Mouse (Mus musculus): Measurements from ENCODE around the gene Slc25a44. TPM values are rescaled to one million over a fixed set of nuclear protein-coding genes. Genes with fewer than 3 reads are reported as not detected.
"Not testable (repeated sequence)": the region's sequence is repeated elsewhere in the genome, so short reads cannot be mapped to it uniquely, and the experiment has no call there.

Gene Slc25a44
- total RNA-seq, 2 experiments from 2014 or later, result 69.6 to 71.3 TPM

GRCm38 (mm10) chr3:88422020-88422720, 2.8 kb downstream of the Slc25a44 start:
- peak in 1 of 2 experiments; percentile 75 for DNase-seq (ENCODE audit: low spot score in 2 of 2)
- intact Hi-C loops (cut with DNase I), result no loop called here

GRCm38 (mm10) chr3:88420771-88421170, 4.2 kb downstream of the Slc25a44 start:
- intact Hi-C loops (cut with DNase I), result no loop called here
- no peak for DNase-seq (ENCODE audit: low spot score in 2 of 2)

- no peak for DNase-seq (ENCODE audit: low spot score in 2 of 2)
- intact Hi-C loops (cut with DNase I), result no loop called here
These were observed 6.9 kb downstream of the Slc25a44 start for GRCm38 (mm10) chr3:88418016-88418415.

GRCm38 (mm10) chr3:88415668-88416067, 9.3 kb downstream of the Slc25a44 start:
- no peak for DNase-seq (ENCODE audit: low spot score in 2 of 2)
- intact Hi-C loops (cut with DNase I), result no loop called here

- intact Hi-C loops (cut with DNase I), result no loop called here
- DNase-seq (ENCODE audit: low spot score in 2 of 2), result no peak
These were observed 12.3 kb downstream of the Slc25a44 start for GRCm38 (mm10) chr3:88412636-88413035.

GRCm38 (mm10) chr3:88411681-88412080, 13.3 kb downstream of the Slc25a44 start:
- intact Hi-C loops (cut with DNase I), result no loop called here
- no peak for DNase-seq (ENCODE audit: low spot score in 2 of 2)

GRCm38 (mm10) chr3:88410645-88411031, 14.3 kb downstream of the Slc25a44 start:
- no peak for DNase-seq (ENCODE audit: low spot score in 2 of 2)
- intact Hi-C loops (cut with DNase I), result no loop called here

- DNase-seq (ENCODE audit: low spot score in 2 of 2), result peak; percentile 89 to 93
- intact Hi-C loops (cut with DNase I), result loop anchor here (5.0 kb wide), 1 partner anchor 117 kb away; no protein-coding TSS in a partner anchor
These were observed 14.9 kb downstream of the Slc25a44 start, which contains the start of gene Pmf1 for GRCm38 (mm10) chr3:88409741-88410644. TSS of gene Pmf1 (minus strand) at chr3:88410331.

- no peak for DNase-seq (ENCODE audit: low spot score in 2 of 2)
- intact Hi-C loops (cut with DNase I), result loop anchor here (5.0 kb wide), 1 partner anchor 118 kb away; no protein-coding TSS in a partner anchor
These were observed 16.0 kb downstream of the Slc25a44 start for GRCm38 (mm10) chr3:88408953-88409352.

GRCm38 (mm10) chr3:88407529-88407928, 17.4 kb downstream of the Slc25a44 start:
- no peak for DNase-seq (ENCODE audit: low spot score in 2 of 2)
- intact Hi-C loops (cut with DNase I), result loop anchor here (1.0 to 5.0 kb wide), 2 partner anchors 60 to 120 kb away; no protein-coding TSS in a partner anchor

- intact Hi-C loops (cut with DNase I), result loop anchor here (1.0 to 5.0 kb wide), 2 partner anchors 60 to 120 kb away; no protein-coding TSS in a partner anchor
- peak; percentile 78 to 87 for DNase-seq (ENCODE audit: low spot score in 2 of 2)
These were observed 17.8 kb downstream of the Slc25a44 start for GRCm38 (mm10) chr3:88407090-88407489.

- intact Hi-C loops (cut with DNase I), result no loop called here
- no peak for DNase-seq (ENCODE audit: low spot score in 2 of 2)
These were observed 21.3 kb downstream of the Slc25a44 start for GRCm38 (mm10) chr3:88403522-88404230.

GRCm38 (mm10) chr3:88398666-88399065, 26.3 kb downstream of the Slc25a44 start:
- no peak for DNase-seq (ENCODE audit: low spot score in 2 of 2)
- intact Hi-C loops (cut with DNase I), result no loop called here

- no peak for DNase-seq (ENCODE audit: low spot score in 2 of 2)
- intact Hi-C loops (cut with DNase I), result no loop called here
These were observed 29.2 kb downstream of the Slc25a44 start for GRCm38 (mm10) chr3:88395742-88396141.

GRCm38 (mm10) chr3:88395288-88395687, 29.7 kb downstream of the Slc25a44 start:
- no peak for DNase-seq (ENCODE audit: low spot score in 2 of 2)
- intact Hi-C loops (cut with DNase I), result no loop called here

GRCm38 (mm10) chr3:88393776-88394375, 31.1 kb downstream of the Slc25a44 start:
- intact Hi-C loops (cut with DNase I), result no loop called here
- no peak for DNase-seq (ENCODE audit: low spot score in 2 of 2)

- intact Hi-C loops (cut with DNase I), result no loop called here
- no peak for DNase-seq (ENCODE audit: low spot score in 2 of 2)
These were observed 40.6 kb downstream of the Slc25a44 start, which contains the start of gene Bglap for GRCm38 (mm10) chr3:88384364-88384763. TSS of gene Bglap (minus strand) at chr3:88384464.

- intact Hi-C loops (cut with DNase I), result not testable (repeated sequence)
These were observed 42.6 kb downstream of the Slc25a44 start for GRCm38 (mm10) chr3:88382383-88382782.

More at GRCm38 (mm10) chr3:88382383-88382782, 42.6 kb downstream of the Slc25a44 start:
- not testable (repeated sequence) for DNase-seq (ENCODE audit: low spot score in 2 of 2)

All from left cerebral cortex, postnatal 14 days (tissue).